Mouse (Mus musculus): ENCODE measurements around the gene Mbnl2. TPM values are rescaled to one million over a fixed set of nuclear protein-coding genes. Genes with fewer than 3 reads are reported as not detected.

The Mbnl2 gene
- polyA plus RNA-seq, 1 experiment from 2014 or later = 142 TPM

- no peak for ATAC-seq (replicated peaks; ENCODE audit: extremely low read depth, insufficient read depth, low FRiP score)
- Histone ChIP-seq H3K27me3 (ENCODE audit: control insufficient read depth, insufficient read depth, low read length) (no peaks in the 10 kb centered on the region), H3K4me1 (ENCODE audit: control insufficient read depth, insufficient read depth, low read length) (no peaks in the 10 kb centered on the region), H3K4me2 (ENCODE audit: low read depth, low read length) (no peak overlapping the region), H3K27ac (ENCODE audit: low read length) (no peak overlapping the region), H3K9ac (ENCODE audit: low read length) (no peak overlapping the region), H3K36me3 (ENCODE audit: control insufficient read depth, insufficient read depth) (no peaks in the 10 kb centered on the region), H3K4me3 (ENCODE audit: low read length) (no peak overlapping the region), H3K9me3 (replicated peaks; ENCODE audit: control insufficient read depth, low read length) (peaks cover 4% of the 10 kb centered on the region; the same call in 1 of the 2 replicates)
- WGBS = 71% methylated on average over 15 of the region's 15 CpGs
Measured at GRCm38 (mm10) chr14:120256623-120257384, 18.7 kb upstream of the Mbnl2 start.

GRCm38 (mm10) chr14:120257483-120257882 is 18.0 kb upstream of the Mbnl2 start:
- Histone ChIP-seq H3K4me1 (ENCODE audit: control insufficient read depth, insufficient read depth, low read length) (no peaks in the 10 kb centered on the region), H3K4me2 (ENCODE audit: low read depth, low read length) (no peak overlapping the region), H3K9me3 (replicated peaks; ENCODE audit: control insufficient read depth, low read length) (peaks cover 4% of the 10 kb centered on the region; the same call in 1 of the 2 replicates), H3K4me3 (ENCODE audit: low read length) (no peak overlapping the region), H3K27me3 (ENCODE audit: control insufficient read depth, insufficient read depth, low read length) (no peaks in the 10 kb centered on the region), H3K27ac (ENCODE audit: low read length) (no peak overlapping the region), H3K36me3 (ENCODE audit: control insufficient read depth, insufficient read depth) (no peaks in the 10 kb centered on the region), H3K9ac (ENCODE audit: low read length) (no peak overlapping the region)
- WGBS = 73% methylated on average over 6 of the region's 6 CpGs
- no peak for ATAC-seq (replicated peaks; ENCODE audit: extremely low read depth, insufficient read depth, low FRiP score)

- Histone ChIP-seq H3K27ac (ENCODE audit: low read length) (no peak overlapping the region), H3K27me3 (ENCODE audit: control insufficient read depth, insufficient read depth, low read length) (no peaks in the 10 kb centered on the region), H3K4me2 (ENCODE audit: low read depth, low read length) (no peak overlapping the region), H3K9me3 (replicated peaks; ENCODE audit: control insufficient read depth, low read length) (peaks cover 4% of the 10 kb centered on the region; the same call in 1 of the 2 replicates), H3K4me3 (ENCODE audit: low read length) (no peak overlapping the region), H3K36me3 (ENCODE audit: control insufficient read depth, insufficient read depth) (no peaks in the 10 kb centered on the region), H3K9ac (ENCODE audit: low read length) (no peak overlapping the region), H3K4me1 (ENCODE audit: control insufficient read depth, insufficient read depth, low read length) (no peaks in the 10 kb centered on the region)
- no peak for ATAC-seq (replicated peaks; ENCODE audit: extremely low read depth, insufficient read depth, low FRiP score)
- WGBS = 81% methylated on average over 1 of the region's 1 CpGs
Measured at GRCm38 (mm10) chr14:120259426-120259825, 16.0 kb upstream of the Mbnl2 start.

- no peak overlapping the region for H3K9ac ChIP-seq (ENCODE audit: low read length)
- no peaks in the 10 kb centered on the region for H3K9me3 ChIP-seq (replicated peaks; ENCODE audit: control insufficient read depth, low read length)
- 83% methylated on average over 11 of the region's 11 CpGs for WGBS
- no peak for ATAC-seq (replicated peaks; ENCODE audit: extremely low read depth, insufficient read depth, low FRiP score)
- H3K27ac ChIP-seq (ENCODE audit: low read length) = no peak overlapping the region
- no peak overlapping the region for H3K4me2 ChIP-seq (ENCODE audit: low read depth, low read length)
- H3K36me3 ChIP-seq (ENCODE audit: control insufficient read depth, insufficient read depth) = no peaks in the 10 kb centered on the region
- no peaks in the 10 kb centered on the region for H3K27me3 ChIP-seq (ENCODE audit: control insufficient read depth, insufficient read depth, low read length)
- no peaks in the 10 kb centered on the region for H3K4me1 ChIP-seq (ENCODE audit: control insufficient read depth, insufficient read depth, low read length)
- H3K4me3 ChIP-seq (ENCODE audit: low read length) = no peak overlapping the region
Measured at GRCm38 (mm10) chr14:120261606-120262005, 13.9 kb upstream of the Mbnl2 start.

- Histone ChIP-seq H3K4me1 (ENCODE audit: control insufficient read depth, insufficient read depth, low read length) (no peaks in the 10 kb centered on the region), H3K9ac (ENCODE audit: low read length) (no peak overlapping the region), H3K4me3 (ENCODE audit: low read length) (no peak overlapping the region), H3K9me3 (replicated peaks; ENCODE audit: control insufficient read depth, low read length) (no peaks in the 10 kb centered on the region), H3K36me3 (ENCODE audit: control insufficient read depth, insufficient read depth) (no peaks in the 10 kb centered on the region), H3K4me2 (ENCODE audit: low read depth, low read length) (no peak overlapping the region), H3K27me3 (ENCODE audit: control insufficient read depth, insufficient read depth, low read length) (no peaks in the 10 kb centered on the region), H3K27ac (ENCODE audit: low read length) (no peak overlapping the region)
- ATAC-seq (replicated peaks; ENCODE audit: extremely low read depth, insufficient read depth, low FRiP score) = no peak
- WGBS = 88% methylated on average over 14 of the region's 14 CpGs
Measured at GRCm38 (mm10) chr14:120262660-120263379, 12.6 kb upstream of the Mbnl2 start.

GRCm38 (mm10) chr14:120263380-120264135 is 11.9 kb upstream of the Mbnl2 start:
- Histone ChIP-seq H3K4me3 (ENCODE audit: low read length) (no peak overlapping the region), H3K9me3 (replicated peaks; ENCODE audit: control insufficient read depth, low read length) (no peaks in the 10 kb centered on the region), H3K27ac (ENCODE audit: low read length) (no peak overlapping the region), H3K4me1 (ENCODE audit: control insufficient read depth, insufficient read depth, low read length) (no peaks in the 10 kb centered on the region), H3K9ac (ENCODE audit: low read length) (no peak overlapping the region), H3K36me3 (ENCODE audit: control insufficient read depth, insufficient read depth) (no peaks in the 10 kb centered on the region), H3K27me3 (ENCODE audit: control insufficient read depth, insufficient read depth, low read length) (no peaks in the 10 kb centered on the region), H3K4me2 (ENCODE audit: low read depth, low read length) (no peak overlapping the region)
- no peak for ATAC-seq (replicated peaks; ENCODE audit: extremely low read depth, insufficient read depth, low FRiP score)
- 79% methylated on average over 11 of the region's 11 CpGs for WGBS

GRCm38 (mm10) chr14:120265886-120266285 is 9.6 kb upstream of the Mbnl2 start:
- ATAC-seq (replicated peaks; ENCODE audit: extremely low read depth, insufficient read depth, low FRiP score) = no peak
- no peak overlapping the region for H3K9ac ChIP-seq (ENCODE audit: low read length)
- H3K27ac ChIP-seq (ENCODE audit: low read length) = no peak overlapping the region

GRCm38 (mm10) chr14:120267130-120267529 is 8.3 kb upstream of the Mbnl2 start:
- peaks cover 5% of the 10 kb centered on the region for H3K4me1 ChIP-seq (ENCODE audit: control insufficient read depth, insufficient read depth, low read length)
- no peak overlapping the region for H3K4me3 ChIP-seq (ENCODE audit: low read length)
- 93% methylated on average over 4 of the region's 4 CpGs for WGBS
- no peaks in the 10 kb centered on the region for H3K27me3 ChIP-seq (ENCODE audit: control insufficient read depth, insufficient read depth, low read length)
- H3K27ac ChIP-seq (ENCODE audit: low read length) = no peak overlapping the region
- no peaks in the 10 kb centered on the region for H3K36me3 ChIP-seq (ENCODE audit: control insufficient read depth, insufficient read depth)
- ATAC-seq (replicated peaks; ENCODE audit: extremely low read depth, insufficient read depth, low FRiP score) = no peak
- H3K4me2 ChIP-seq (ENCODE audit: low read depth, low read length) = no peak overlapping the region
- H3K9me3 ChIP-seq (replicated peaks; ENCODE audit: control insufficient read depth, low read length) = no peaks in the 10 kb centered on the region
- H3K9ac ChIP-seq (ENCODE audit: low read length) = no peak overlapping the region

More at GRCm38 (mm10) chr14:120265886-120266285, 9.6 kb upstream of the Mbnl2 start:
- no peaks in the 10 kb centered on the region for H3K36me3 ChIP-seq (ENCODE audit: control insufficient read depth, insufficient read depth)
- H3K27me3 ChIP-seq (ENCODE audit: control insufficient read depth, insufficient read depth, low read length) = no peaks in the 10 kb centered on the region
- peaks cover 5% of the 10 kb centered on the region for H3K4me1 ChIP-seq (ENCODE audit: control insufficient read depth, insufficient read depth, low read length)
- no peak overlapping the region for H3K4me2 ChIP-seq (ENCODE audit: low read depth, low read length)
- no peaks in the 10 kb centered on the region for H3K9me3 ChIP-seq (replicated peaks; ENCODE audit: control insufficient read depth, low read length)
- no peak overlapping the region for H3K4me3 ChIP-seq (ENCODE audit: low read length)

- no peaks in the 10 kb centered on the region for H3K9me3 ChIP-seq (replicated peaks; ENCODE audit: control insufficient read depth, low read length)
- H3K4me3 ChIP-seq (ENCODE audit: low read length) = no peak overlapping the region
- H3K9ac ChIP-seq (ENCODE audit: low read length) = no peak overlapping the region
- no peaks in the 10 kb centered on the region for H3K36me3 ChIP-seq (ENCODE audit: control insufficient read depth, insufficient read depth)
- no peaks in the 10 kb centered on the region for H3K27me3 ChIP-seq (ENCODE audit: control insufficient read depth, insufficient read depth, low read length)
- H3K4me2 ChIP-seq (ENCODE audit: low read depth, low read length) = no peak overlapping the region
- H3K4me1 ChIP-seq (ENCODE audit: control insufficient read depth, insufficient read depth, low read length) = peaks cover 9% of the 10 kb centered on the region
- no peak for ATAC-seq (replicated peaks; ENCODE audit: extremely low read depth, insufficient read depth, low FRiP score)
- WGBS = 34% methylated on average over 3 of the region's 3 CpGs
- H3K27ac ChIP-seq (ENCODE audit: low read length) = no peak overlapping the region
Measured at GRCm38 (mm10) chr14:120270031-120270430, 5.4 kb upstream of the Mbnl2 start.
